ENCODE assay signal across 18 mouse cellular contexts in genomic region chr17:63161953-63162352, GRCm38 (mm10).
DNase-seq lines count a peak whose midpoint lies in the region; ATAC-seq lines count a peak whose summit lies in the region.
"Had no signal": no experiment of that assay in that cellular context is flagged by ENCODE, and none has a peak within 500 bp of the region (broad histone marks: within the 10 kb centered on the region; RNA-seq: fewer than 3 reads in every experiment).

No protein-coding gene starts in this region.

- no peaks in the 10 kb centered on the region; the same call in 1 of the 2 replicates for H3K4me1 ChIP-seq in forebrain, embryonic 16.5 days (replicated peaks; ENCODE audit: control insufficient read depth, insufficient read depth, low read length)
- H3K4me1 ChIP-seq in forebrain, embryonic 10.5 days: peaks cover 51% of the 10 kb centered on the region
- H3K4me1 ChIP-seq in neural tube, embryonic 13.5 days (replicated peaks): peaks cover 16% of the 10 kb centered on the region

- 17% methylated on average over 5 of the region's 5 CpGs for WGBS in forebrain, embryonic 16.5 days
- WGBS in forebrain, embryonic 10.5 days: 70% methylated on average over 5 of the region's 5 CpGs
- 56% methylated on average over 5 of the region's 5 CpGs for WGBS in neural tube, embryonic 13.5 days

- H3K4me3 ChIP-seq in forebrain, embryonic 16.5 days (replicated peaks; ENCODE audit: low read length): no peak overlapping the region
- H3K4me3 ChIP-seq in forebrain, embryonic 10.5 days: no peak overlapping the region
- H3K4me3 ChIP-seq in neural tube, embryonic 13.5 days: no peak overlapping the region
- H3K4me3 ChIP-seq: embryonic facial prominence, embryonic 12.5 days; hindbrain, embryonic 10.5 days had no signal

- no peaks in the 10 kb centered on the region for H3K36me3 ChIP-seq in forebrain, embryonic 16.5 days (ENCODE audit: control insufficient read depth, insufficient read depth)
- H3K36me3 ChIP-seq in forebrain, embryonic 10.5 days (replicated peaks): no peaks in the 10 kb centered on the region
- no peaks in the 10 kb centered on the region for H3K36me3 ChIP-seq in neural tube, embryonic 13.5 days
- H3K36me3 ChIP-seq: embryonic facial prominence, embryonic 12.5 days; hindbrain, embryonic 10.5 days had no signal

- H3K4me2 ChIP-seq in forebrain, embryonic 16.5 days (ENCODE audit: low read length): no peak overlapping the region
- H3K4me2 ChIP-seq in neural tube, embryonic 13.5 days: no peak overlapping the region
- H3K4me2 ChIP-seq: embryonic facial prominence, embryonic 12.5 days; liver, embryonic 11.5 days had no signal

- no peak overlapping the region for H3K27ac ChIP-seq in forebrain, embryonic 16.5 days (ENCODE audit: low read length)
- H3K27ac ChIP-seq in forebrain, embryonic 10.5 days: no peak overlapping the region
- 0 out of 2 replicates have a peak overlapping the region, but pooled peaks have one; percentile 25 for H3K27ac ChIP-seq in neural tube, embryonic 13.5 days (replicated peaks)
- H3K27ac ChIP-seq: embryonic facial prominence, embryonic 12.5 days; hindbrain, embryonic 10.5 days had no signal

- H3K9me3 ChIP-seq in forebrain, embryonic 16.5 days (ENCODE audit: control insufficient read depth, low read length): no peaks in the 10 kb centered on the region
- no peaks in the 10 kb centered on the region for H3K9me3 ChIP-seq in forebrain, embryonic 10.5 days
- H3K9me3 ChIP-seq in neural tube, embryonic 13.5 days: no peaks in the 10 kb centered on the region
- H3K9me3 ChIP-seq: embryonic facial prominence, embryonic 12.5 days; hindbrain, embryonic 10.5 days had no signal

- no peaks in the 10 kb centered on the region for H3K27me3 ChIP-seq in forebrain, embryonic 16.5 days (replicated peaks; ENCODE audit: control insufficient read depth, insufficient read depth, low read length)
- peaks cover 46% of the 10 kb centered on the region for H3K27me3 ChIP-seq in forebrain, embryonic 10.5 days (ENCODE audit: poor library complexity, severe bottlenecking)
- H3K27me3 ChIP-seq in neural tube, embryonic 13.5 days: no peaks in the 10 kb centered on the region
- H3K27me3 ChIP-seq: embryonic facial prominence, embryonic 12.5 days had no signal

- H3K9ac ChIP-seq in forebrain, embryonic 16.5 days (replicated peaks; ENCODE audit: low read depth, low read length): no peak overlapping the region
- no peak overlapping the region for H3K9ac ChIP-seq in neural tube, embryonic 13.5 days
- H3K9ac ChIP-seq: embryonic facial prominence, embryonic 12.5 days had no signal

- no peak for DNase-seq in forebrain, embryonic 10.5 days (ENCODE audit: extremely low spot score, low spot score)
- no peak for DNase-seq in neural tube, embryonic 10.5 days (ENCODE audit: extremely low spot score, low spot score)
- DNase-seq in fibroblast of lung, adult 2 months (ENCODE audit: low read depth): peak; percentile 36
- DNase-seq in urinary bladder, adult 18-20 months (ENCODE audit: low spot score in 2 of 2): no peak
- no peak for DNase-seq in T-cell, adult 2 months (ENCODE audit: low spot score)
- DNase-seq in ovary, postnatal 36 days (ENCODE audit: low spot score): no peak
- DNase-seq: B cell, adult 2 months; cerebellum, adult 8-10 months; kidney, adult 2 months; kidney, postnatal 14 days; lung, adult 18-20 months; right cerebral cortex, postnatal 25 days had no signal

- peak; percentile 29; the same call in 1 of the 2 replicates for ATAC-seq in forebrain, embryonic 16.5 days
- no peak for ATAC-seq in neural tube, embryonic 13.5 days (ENCODE audit: low read depth)
- ATAC-seq: inflammation-experienced regulatory T-cells, adult 6 months had no signal
